Mouse (Mus musculus) lung, adult 2 months (tissue): ENCODE results near the gene Hpca.

ENCODE experiments used
- CTCF ChIP-seq: fragments of 200-500 bp; IDR thresholded peaks from 2 replicates; pipeline ENCODE4 v1.5.1; 2011; ENCODE audit warnings: mild to moderate bottlenecking, low read length, control low read depth; ENCODE audit not compliant: insufficient read depth
- POLR2A ChIP-seq: fragments of 200-500 bp; IDR thresholded peaks from 2 replicates; pipeline ENCODE4 v1.6.1; 2011; ENCODE audit warnings: low read depth, mild to moderate bottlenecking, control low read depth, low read length, borderline replicate concordance; ENCODE audit errors: extremely low read depth

- TF ChIP-seq CTCF (no peak), POLR2A (no peak)
Observed at GRCm38 (mm10) chr4:129102133-129102829, 19.6 kb downstream of the Hpca start.
